Mouse (Mus musculus): ENCODE results near the gene Nrxn3. TPM values are rescaled to one million over a fixed set of nuclear protein-coding genes. Genes with fewer than 3 reads are reported as not detected.

The Nrxn3 gene
- 80.9 and 87.0 TPM in 2 replicates for polyA plus RNA-seq (2015; fragmentation: Nextera tagmentation; extraction: Ambion mirVana)

GRCm38 (mm10) chr12:88722691-88723070 is at the start of gene Nrxn3:
Nrxn3 (plus strand) TSS chr12:88722876.
- Histone ChIP-seq H3K4me2 (ENCODE audit: low read length) (peak within 1 kb of the TSS; percentile 71), H3K27ac (ENCODE audit: low read length) (peak within 1 kb of the TSS; percentile 51), H3K4me1 (ENCODE audit: control insufficient read depth, insufficient read depth, low read length) (no peaks in the 10 kb centered on the region; the same call in 1 of the 2 replicates), H3K36me3 (ENCODE audit: control insufficient read depth, insufficient read depth, low read length) (no peaks in the 10 kb centered on the region), H3K27me3 (ENCODE audit: control insufficient read depth, insufficient read depth, low read depth, low read length) (no peaks in the 10 kb centered on the region), H3K4me3 (ENCODE audit: low read depth, low read length) (peak within 1 kb of the TSS; percentile 51), H3K9me3 (replicated peaks; ENCODE audit: control insufficient read depth, low read length, poor library complexity, severe bottlenecking) (no peaks in the 10 kb centered on the region), H3K9ac (ENCODE audit: low read depth, low read length) (peak within 1 kb of the TSS; percentile 64)
- peak; percentile 98 for ATAC-seq
- WGBS = under 1% methylated on average over 9 of the region's 9 CpGs

DNA sequence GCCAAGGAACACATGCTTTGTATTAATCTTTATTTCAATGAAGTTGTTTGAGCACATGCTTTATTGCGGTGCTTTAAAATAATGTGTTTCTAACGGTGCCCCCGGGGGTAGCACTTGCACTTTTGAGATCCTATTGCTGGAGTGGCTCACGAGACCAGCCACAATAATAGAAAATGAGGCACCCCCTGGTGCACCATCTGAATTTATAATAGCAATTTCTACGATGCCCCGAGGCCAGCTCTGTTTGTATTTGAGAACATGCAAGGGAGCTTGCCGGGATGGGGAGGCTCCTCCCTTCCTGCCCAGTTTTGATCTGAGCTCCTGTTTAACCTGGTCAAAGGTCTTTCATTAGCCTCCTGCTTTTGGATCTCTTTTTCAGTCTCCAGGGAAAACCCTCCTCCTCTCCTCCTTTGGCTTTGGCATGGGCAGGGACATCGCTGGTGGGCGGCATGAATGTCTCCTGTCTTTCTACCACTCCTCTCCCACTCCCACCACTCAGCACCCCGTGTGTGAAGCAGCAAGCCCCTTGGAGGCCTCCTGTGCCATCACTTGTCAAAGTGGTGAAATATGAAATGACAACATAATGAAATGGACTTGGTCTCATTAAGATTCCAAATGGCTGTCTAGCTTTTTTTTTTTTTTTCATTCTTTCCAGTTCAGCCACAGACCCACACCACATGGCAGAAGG is 18.4 kb upstream of the Nrxn3 start:
- ATAC-seq = peak; percentile 58
- H3K4me2 ChIP-seq (ENCODE audit: low read length) = no peak overlapping the region
- H3K4me1 ChIP-seq (ENCODE audit: control insufficient read depth, insufficient read depth, low read length) = no peaks in the 10 kb centered on the region
- H3K27me3 ChIP-seq (ENCODE audit: control insufficient read depth, insufficient read depth, low read depth, low read length) = no peaks in the 10 kb centered on the region
- no peak overlapping the region for H3K27ac ChIP-seq (ENCODE audit: low read length)
- no peaks in the 10 kb centered on the region for H3K36me3 ChIP-seq (ENCODE audit: control insufficient read depth, insufficient read depth, low read length)
- WGBS = 40% methylated on average over 10 of the region's 10 CpGs
- H3K4me3 ChIP-seq (ENCODE audit: low read depth, low read length) = no peak overlapping the region
- no peaks in the 10 kb centered on the region for H3K9me3 ChIP-seq (replicated peaks; ENCODE audit: control insufficient read depth, low read length, poor library complexity, severe bottlenecking)
- no peak overlapping the region for H3K9ac ChIP-seq (ENCODE audit: low read depth, low read length)

GRCm38 (mm10) chr12:88705959-88706358 is 16.7 kb upstream of the Nrxn3 start:
- ATAC-seq = no peak
- no peak overlapping the region for H3K9ac ChIP-seq (ENCODE audit: low read depth, low read length)
- no peaks in the 10 kb centered on the region for H3K9me3 ChIP-seq (replicated peaks; ENCODE audit: control insufficient read depth, low read length, poor library complexity, severe bottlenecking)
- H3K36me3 ChIP-seq (ENCODE audit: control insufficient read depth, insufficient read depth, low read length) = no peaks in the 10 kb centered on the region
- no peak overlapping the region for H3K4me3 ChIP-seq (ENCODE audit: low read depth, low read length)
- no peaks in the 10 kb centered on the region for H3K27me3 ChIP-seq (ENCODE audit: control insufficient read depth, insufficient read depth, low read depth, low read length)
- H3K4me2 ChIP-seq (ENCODE audit: low read length) = no peak overlapping the region
- H3K4me1 ChIP-seq (ENCODE audit: control insufficient read depth, insufficient read depth, low read length) = no peaks in the 10 kb centered on the region
- 77% methylated on average over 3 of the region's 3 CpGs for WGBS
- no peak overlapping the region for H3K27ac ChIP-seq (ENCODE audit: low read length)

- 86% methylated on average over 3 of the region's 3 CpGs for WGBS
- Histone ChIP-seq H3K27ac (ENCODE audit: low read length) (no peak overlapping the region), H3K27me3 (ENCODE audit: control insufficient read depth, insufficient read depth, low read depth, low read length) (no peaks in the 10 kb centered on the region), H3K9me3 (replicated peaks; ENCODE audit: control insufficient read depth, low read length, poor library complexity, severe bottlenecking) (no peaks in the 10 kb centered on the region), H3K9ac (ENCODE audit: low read depth, low read length) (no peak overlapping the region), H3K4me3 (ENCODE audit: low read depth, low read length) (no peak overlapping the region), H3K4me2 (ENCODE audit: low read length) (no peak overlapping the region), H3K36me3 (ENCODE audit: control insufficient read depth, insufficient read depth, low read length) (no peaks in the 10 kb centered on the region), H3K4me1 (ENCODE audit: control insufficient read depth, insufficient read depth, low read length) (no peaks in the 10 kb centered on the region)
- no peak for ATAC-seq
Observed at GRCm38 (mm10) chr12:88707786-88708185, 14.9 kb upstream of the Nrxn3 start.

DNA sequence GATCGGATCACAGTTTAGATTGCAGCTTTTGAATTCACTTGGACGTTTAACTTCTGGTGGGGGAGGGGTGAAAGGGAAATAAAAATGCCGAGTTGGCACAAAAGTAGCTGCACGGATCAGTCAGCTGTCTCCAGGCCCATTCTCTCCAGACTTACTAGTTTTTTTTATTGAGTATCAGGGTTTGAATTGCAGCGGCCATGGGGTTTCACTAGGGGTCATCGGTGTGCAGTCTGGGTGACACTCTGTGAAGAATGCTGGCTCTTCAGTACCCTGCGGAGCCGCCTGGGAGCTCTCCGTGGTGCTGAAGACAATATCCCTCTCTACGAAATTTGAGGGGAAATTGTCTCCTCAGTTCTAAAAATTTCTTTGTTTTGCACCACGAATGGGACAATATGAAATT is 13.5 kb upstream of the Nrxn3 start:
- no peak overlapping the region for H3K4me3 ChIP-seq (ENCODE audit: low read depth, low read length)
- no peaks in the 10 kb centered on the region for H3K36me3 ChIP-seq (ENCODE audit: control insufficient read depth, insufficient read depth, low read length)
- H3K4me2 ChIP-seq (ENCODE audit: low read length) = no peak overlapping the region; the same call in 1 of the 2 replicates
- H3K9ac ChIP-seq (ENCODE audit: low read depth, low read length) = no peak overlapping the region
- 6% methylated on average over 11 of the region's 11 CpGs for WGBS
- no peak overlapping the region for H3K27ac ChIP-seq (ENCODE audit: low read length)
- no peaks in the 10 kb centered on the region for H3K4me1 ChIP-seq (ENCODE audit: control insufficient read depth, insufficient read depth, low read length)
- no peaks in the 10 kb centered on the region for H3K9me3 ChIP-seq (replicated peaks; ENCODE audit: control insufficient read depth, low read length, poor library complexity, severe bottlenecking)
- peak; percentile 72 for ATAC-seq
- no peaks in the 10 kb centered on the region for H3K27me3 ChIP-seq (ENCODE audit: control insufficient read depth, insufficient read depth, low read depth, low read length)

- Histone ChIP-seq H3K36me3 (ENCODE audit: control insufficient read depth, insufficient read depth, low read length) (no peaks in the 10 kb centered on the region), H3K9me3 (replicated peaks; ENCODE audit: control insufficient read depth, low read length, poor library complexity, severe bottlenecking) (no peaks in the 10 kb centered on the region), H3K4me3 (ENCODE audit: low read depth, low read length) (no peak overlapping the region), H3K4me1 (ENCODE audit: control insufficient read depth, insufficient read depth, low read length) (no peaks in the 10 kb centered on the region), H3K27ac (ENCODE audit: low read length) (no peak overlapping the region), H3K9ac (ENCODE audit: low read depth, low read length) (no peak overlapping the region), H3K27me3 (ENCODE audit: control insufficient read depth, insufficient read depth, low read depth, low read length) (no peaks in the 10 kb centered on the region), H3K4me2 (ENCODE audit: low read length) (no peak overlapping the region)
- ATAC-seq = no peak
- WGBS = 77% methylated on average over 4 of the region's 4 CpGs
Observed at GRCm38 (mm10) chr12:88713456-88713855, 9.2 kb upstream of the Nrxn3 start.

- H3K27ac ChIP-seq (ENCODE audit: low read length) = no peak overlapping the region
- peak overlapping the region; percentile 64; the same call in 1 of the 2 replicates for H3K9ac ChIP-seq (ENCODE audit: low read depth, low read length)
Observed at GRCm38 (mm10) chr12:88722031-88722690, 515 bp upstream of the Nrxn3 start.

GRCm38 (mm10) chr12:88726316-88726715 is 3.6 kb downstream of the Nrxn3 start:
- H3K36me3 ChIP-seq (ENCODE audit: control insufficient read depth, insufficient read depth, low read length) = no peaks in the 10 kb centered on the region
- peak overlapping the region; percentile 71 for H3K4me2 ChIP-seq (ENCODE audit: low read length)
- peak overlapping the region; percentile 51 for H3K4me3 ChIP-seq (ENCODE audit: low read depth, low read length)
- no peaks in the 10 kb centered on the region for H3K9me3 ChIP-seq (replicated peaks; ENCODE audit: control insufficient read depth, low read length, poor library complexity, severe bottlenecking)
- H3K9ac ChIP-seq (ENCODE audit: low read depth, low read length) = peak overlapping the region; percentile 58
- peak; percentile 15; the same call in 1 of the 2 replicates for ATAC-seq
- H3K27me3 ChIP-seq (ENCODE audit: control insufficient read depth, insufficient read depth, low read depth, low read length) = no peaks in the 10 kb centered on the region
- WGBS = 68% methylated on average over 13 of the region's 13 CpGs
- peaks cover 2% of the 10 kb centered on the region for H3K4me1 ChIP-seq (ENCODE audit: control insufficient read depth, insufficient read depth, low read length)
- H3K27ac ChIP-seq (ENCODE audit: low read length) = peak overlapping the region; percentile 84

More at GRCm38 (mm10) chr12:88722031-88722690, 515 bp upstream of the Nrxn3 start:
- WGBS = 47% methylated on average over 3 of the region's 3 CpGs
- ATAC-seq = peak; percentile 14; the same call in 1 of the 2 replicates
- no peaks in the 10 kb centered on the region for H3K9me3 ChIP-seq (replicated peaks; ENCODE audit: control insufficient read depth, low read length, poor library complexity, severe bottlenecking)
- no peaks in the 10 kb centered on the region for H3K36me3 ChIP-seq (ENCODE audit: control insufficient read depth, insufficient read depth, low read length)
- peak overlapping the region; percentile 71 for H3K4me2 ChIP-seq (ENCODE audit: low read length)
- H3K27me3 ChIP-seq (ENCODE audit: control insufficient read depth, insufficient read depth, low read depth, low read length) = no peaks in the 10 kb centered on the region
- no peaks in the 10 kb centered on the region for H3K4me1 ChIP-seq (ENCODE audit: control insufficient read depth, insufficient read depth, low read length)
- H3K4me3 ChIP-seq (ENCODE audit: low read depth, low read length) = peak overlapping the region; percentile 51

DNA sequence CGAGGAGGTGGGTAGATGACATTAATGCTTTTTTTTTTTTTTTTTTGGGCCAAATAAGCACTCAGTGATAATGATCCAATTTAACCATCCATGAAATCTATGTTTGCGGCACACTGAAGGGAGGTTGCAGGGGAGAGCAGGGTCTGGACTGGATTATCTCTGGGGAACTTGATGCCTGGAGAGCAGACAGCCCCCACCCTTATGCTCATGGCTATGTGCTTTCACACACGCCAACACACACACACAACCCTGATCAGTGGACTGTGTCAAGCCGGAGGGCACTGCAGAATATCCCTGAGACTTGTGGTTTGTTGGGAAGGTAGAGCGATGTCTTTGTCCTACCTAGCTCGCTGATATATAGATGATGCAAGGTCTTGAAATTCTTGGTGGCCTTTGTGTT is 4.1 kb downstream of the Nrxn3 start:
- peak overlapping the region; percentile 58 for H3K9ac ChIP-seq (ENCODE audit: low read depth, low read length)
- H3K9me3 ChIP-seq (replicated peaks; ENCODE audit: control insufficient read depth, low read length, poor library complexity, severe bottlenecking) = no peaks in the 10 kb centered on the region
- H3K4me1 ChIP-seq (ENCODE audit: control insufficient read depth, insufficient read depth, low read length) = peaks cover 2% of the 10 kb centered on the region
- H3K27me3 ChIP-seq (ENCODE audit: control insufficient read depth, insufficient read depth, low read depth, low read length) = no peaks in the 10 kb centered on the region
- H3K4me2 ChIP-seq (ENCODE audit: low read length) = peak overlapping the region; percentile 71
- peak; percentile 32; the same call in 1 of the 2 replicates for ATAC-seq
- H3K36me3 ChIP-seq (ENCODE audit: control insufficient read depth, insufficient read depth, low read length) = no peaks in the 10 kb centered on the region
- peak overlapping the region; percentile 51 for H3K4me3 ChIP-seq (ENCODE audit: low read depth, low read length)
- 59% methylated on average over 6 of the region's 6 CpGs for WGBS
- peak overlapping the region; percentile 84 for H3K27ac ChIP-seq (ENCODE audit: low read length)
